Mouse (Mus musculus): ENCODE measurements around the gene Mon1b.

Mon1b gene

DNA sequence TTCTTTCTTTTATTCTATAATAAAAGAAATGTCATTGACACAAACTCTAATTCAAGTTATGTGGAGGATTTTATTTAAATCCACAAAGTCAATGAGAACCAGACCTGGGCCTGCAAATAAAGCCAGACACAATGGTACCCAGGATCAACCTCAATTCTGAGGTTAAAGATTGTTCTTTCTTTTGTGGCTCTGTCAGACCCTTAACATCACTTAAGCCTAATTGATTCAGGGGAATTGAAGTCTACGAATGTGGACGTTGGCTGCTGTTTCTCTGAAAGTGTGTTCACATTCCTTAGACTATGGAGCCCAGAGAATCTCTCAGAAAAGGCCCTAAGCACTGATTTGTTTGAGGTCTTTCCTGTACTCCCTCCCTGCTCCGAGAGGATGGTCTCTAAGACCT is 37.9 kb downstream of the Mon1b start:
- no peak for DNase-seq (ENCODE audit: low spot score)

DNA sequence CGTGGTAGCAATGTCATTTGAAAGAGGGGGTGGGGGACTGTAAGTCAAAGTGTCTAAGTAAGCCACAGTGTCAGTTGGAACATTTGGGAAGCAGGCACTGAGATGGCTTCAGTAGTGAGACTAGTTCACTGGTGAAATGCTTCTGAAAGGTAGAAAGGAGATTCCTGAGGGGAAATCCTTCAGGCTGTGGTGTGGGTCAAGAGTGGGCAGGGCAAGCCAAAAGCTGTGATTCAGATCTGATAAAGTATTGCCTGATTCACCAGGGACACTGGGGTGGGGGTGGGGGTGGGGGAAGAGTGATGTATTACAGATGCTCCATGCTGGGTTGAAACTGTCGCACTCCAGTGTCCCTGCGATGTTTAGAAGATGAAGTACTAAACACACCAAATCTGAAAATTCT is 39.2 kb downstream of the Mon1b start:
- no peak for DNase-seq (ENCODE audit: low spot score)

DNA sequence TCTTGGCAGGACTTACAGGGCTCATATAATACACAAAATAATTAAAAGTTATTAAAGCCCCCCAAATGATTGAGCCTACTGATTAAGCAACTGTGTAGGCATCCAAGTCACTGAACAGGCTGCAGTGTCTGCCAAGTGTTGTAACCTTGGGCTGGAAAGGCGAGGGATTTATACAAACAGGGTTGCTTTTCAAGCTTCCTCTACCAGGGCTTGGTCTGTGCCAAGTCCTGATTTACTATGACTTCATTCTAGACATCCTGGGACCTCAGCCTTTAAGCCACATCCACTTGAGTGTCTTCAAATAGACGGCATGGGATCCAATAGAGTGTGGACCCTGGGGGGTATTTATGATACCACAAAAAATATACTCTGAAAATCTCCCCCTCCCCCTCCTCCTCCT is 39.9 kb downstream of the Mon1b start:
- DNase-seq (ENCODE audit: low spot score) = no peak

DNA sequence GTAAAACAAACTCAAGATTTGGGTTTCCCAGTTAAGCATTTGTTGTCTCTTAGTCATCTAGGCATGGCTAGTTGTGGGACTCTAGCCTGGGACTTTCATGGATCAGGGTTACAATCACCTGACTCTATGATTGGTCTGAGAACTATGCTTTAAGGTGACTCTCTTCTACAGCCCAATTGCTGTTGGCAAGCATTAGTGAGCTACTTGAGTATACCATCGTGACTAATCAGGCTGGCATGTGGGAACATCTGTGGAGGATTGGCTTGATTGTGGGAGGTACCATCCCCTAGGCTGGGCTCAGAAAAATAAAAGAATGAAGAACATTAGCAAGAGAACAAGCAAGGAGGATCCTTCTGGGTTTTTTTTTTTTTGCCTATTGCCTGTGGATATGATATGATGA is 41.4 kb downstream of the Mon1b start:
- no peak for DNase-seq (ENCODE audit: low spot score)

DNA sequence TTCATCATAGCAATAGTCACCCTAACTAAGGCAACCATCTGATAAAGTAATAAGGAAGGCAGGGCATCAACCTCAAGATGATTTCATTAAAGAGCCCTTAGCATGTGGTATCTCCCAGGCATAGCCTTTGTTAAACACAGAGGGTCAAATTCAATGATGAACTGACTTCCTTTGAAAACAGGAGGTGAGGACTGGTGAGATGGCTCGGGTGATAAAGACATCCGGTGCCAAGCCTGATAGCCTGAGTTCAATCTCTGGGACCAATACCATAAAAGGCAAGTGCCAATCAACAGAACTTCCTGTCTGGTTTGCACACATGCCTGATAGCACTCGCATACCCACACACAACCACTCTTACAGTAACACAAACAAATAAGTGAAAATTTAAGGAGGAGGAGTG is 44.0 kb downstream of the Mon1b start:
- DNase-seq (ENCODE audit: low spot score) = no peak

DNA sequence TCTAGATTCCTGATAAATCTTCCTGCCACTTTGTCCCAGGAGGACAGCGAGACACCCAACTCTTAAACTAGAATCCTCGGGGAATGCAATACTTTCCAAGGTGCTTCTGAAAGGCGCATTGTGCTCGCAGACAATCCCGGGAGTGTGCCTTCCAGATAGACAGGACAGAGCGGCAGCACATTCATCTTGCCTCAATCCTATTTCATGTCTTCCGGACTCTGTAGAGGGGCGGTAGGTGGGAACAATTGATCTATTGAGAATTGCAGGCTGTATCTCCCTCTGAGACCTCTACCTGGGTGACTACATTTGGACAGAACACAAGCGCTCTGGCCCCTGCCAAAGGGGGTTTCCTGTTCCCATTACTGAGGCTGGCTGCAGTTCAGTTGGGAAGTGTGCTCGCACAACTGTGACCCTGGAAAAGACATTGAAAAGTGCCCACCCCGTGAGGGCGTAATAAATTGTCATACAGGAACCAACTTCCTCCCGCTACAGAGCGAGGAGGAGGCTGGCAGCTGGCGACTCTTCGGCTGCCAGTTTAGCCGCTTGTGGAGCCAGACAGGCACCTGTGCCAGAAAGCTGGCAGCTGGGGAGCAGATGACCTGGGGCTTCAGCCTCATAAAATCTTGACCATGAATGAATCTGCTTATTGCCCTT is 52.6 kb downstream of the Mon1b start:
- no peak for DNase-seq (ENCODE audit: low spot score)

DNA sequence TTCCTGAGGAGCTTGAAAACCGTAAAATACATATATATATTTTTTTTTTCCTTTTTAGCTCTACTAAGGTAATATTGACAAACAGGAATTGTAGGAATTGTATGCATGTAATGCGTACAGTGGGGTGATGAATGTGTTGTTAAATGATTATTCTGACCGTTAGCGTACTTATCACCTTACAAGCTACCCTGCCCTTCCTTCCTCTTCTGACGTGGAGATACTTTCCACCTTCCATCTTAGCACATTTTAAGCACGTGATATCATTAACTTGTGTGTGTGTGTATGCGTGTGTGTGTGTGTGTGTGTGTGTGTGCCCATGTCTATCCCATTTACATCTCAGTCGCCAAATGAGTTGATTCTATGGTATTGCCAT is 53.1 kb downstream of the Mon1b start:
- no peak for DNase-seq (ENCODE audit: low spot score)

DNA sequence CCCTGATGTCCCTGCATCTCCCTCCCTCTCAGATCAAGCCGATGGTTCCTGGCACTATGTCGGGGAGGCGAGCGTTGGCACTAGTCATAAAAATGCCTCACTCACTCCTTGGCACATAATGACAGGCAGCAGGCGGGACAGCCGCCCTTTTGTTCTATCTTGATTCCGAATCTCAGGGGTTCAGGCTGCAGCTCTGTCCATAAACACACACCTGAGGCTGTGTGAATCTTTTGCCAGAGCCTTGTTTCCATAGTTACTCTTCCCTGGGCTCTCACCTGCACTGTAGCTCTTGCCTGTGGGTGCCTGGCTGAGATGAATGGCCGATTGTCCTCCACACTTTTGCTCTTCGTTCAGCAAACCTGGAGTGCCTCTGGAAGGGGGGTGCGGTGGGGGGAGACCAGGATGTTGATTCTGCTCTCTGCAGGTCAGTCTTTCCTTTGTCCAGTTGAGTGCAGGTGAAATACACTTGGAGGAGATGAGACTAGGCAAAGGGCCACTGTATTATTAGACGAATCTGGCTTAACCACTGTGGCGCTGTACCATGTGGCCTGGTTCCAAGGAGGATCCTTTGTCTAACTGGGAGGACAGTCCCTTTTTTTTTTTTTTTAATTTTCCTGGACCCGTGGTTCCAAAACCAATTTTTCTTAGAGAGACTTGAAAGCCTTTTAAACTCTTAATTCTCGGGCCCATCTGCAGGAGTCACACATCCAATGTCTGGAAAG is 56.4 kb downstream of the Mon1b start:
- DNase-seq (ENCODE audit: low spot score) = no peak
